Mouse (Mus musculus): ENCODE results near the gene Ccdc105. TPM values are rescaled to one million over a fixed set of nuclear protein-coding genes. Genes with fewer than 3 reads are reported as not detected.
A peak's percentile ranks its signal among the peaks of the same experiment; 100 is the strongest.

Ccdc105 gene
- polyA plus RNA-seq (2012; rRNA removed) = 0.13 TPM in 1 of 2 replicates, not detected in the other

- Histone ChIP-seq H3K4me3 (ENCODE audit: control insufficient read depth, insufficient read depth, low read length) (no peak within 1 kb of the TSS), H3K27ac (ENCODE audit: control insufficient read depth, insufficient read depth, low read length) (no peak within 1 kb of the TSS), H3K27me3 (ENCODE audit: control insufficient read depth, insufficient read depth, low read length) (no peaks in the 10 kb centered on the region; the same call in 1 of the 2 replicates), H3K36me3 (ENCODE audit: control insufficient read depth, insufficient read depth, low read length) (no peaks in the 10 kb centered on the region), H3K4me1 (replicated peaks; ENCODE audit: control insufficient read depth, insufficient read depth, low read length) (no peaks in the 10 kb centered on the region)
- TF ChIP-seq POLR2A (IDR thresholded peaks at IDR 0.05; ENCODE audit: control insufficient read depth, extremely low read depth, insufficient read depth, low read length, poor library complexity) (no peak), CTCF (IDR thresholded peaks at IDR 0.05; ENCODE audit: borderline replicate concordance, control insufficient read depth, extremely low read depth, insufficient read depth, low read length, poor library complexity) (no peak)
- no peak for DNase-seq
- WGBS = 5% methylated on average over 61 of the region's 61 CpGs
These were observed at the start of gene Ccdc105 for GRCm38 (mm10) chr10:78752452-78753191. TSS of gene Ccdc105 (minus strand) at chr10:78753065.

- no peaks in the 10 kb centered on the region for H3K4me1 ChIP-seq (replicated peaks; ENCODE audit: control insufficient read depth, insufficient read depth, low read length)
- H3K27me3 ChIP-seq (ENCODE audit: control insufficient read depth, insufficient read depth, low read length) = no peaks in the 10 kb centered on the region
- DNase-seq = no peak
- H3K27ac ChIP-seq (ENCODE audit: control insufficient read depth, insufficient read depth, low read length) = no peak overlapping the region
- TF ChIP-seq CTCF (IDR thresholded peaks at IDR 0.05; ENCODE audit: borderline replicate concordance, control insufficient read depth, extremely low read depth, insufficient read depth, low read length, poor library complexity) (no peak), POLR2A (IDR thresholded peaks at IDR 0.05; ENCODE audit: control insufficient read depth, extremely low read depth, insufficient read depth, low read length, poor library complexity) (no peak)
- 84% methylated on average over 2 of the region's 2 CpGs for WGBS
- no peaks in the 10 kb centered on the region for H3K36me3 ChIP-seq (ENCODE audit: control insufficient read depth, insufficient read depth, low read length)
- no peak overlapping the region for H3K4me3 ChIP-seq (ENCODE audit: control insufficient read depth, insufficient read depth, low read length)
These were observed 48.6 kb upstream of the Ccdc105 start for GRCm38 (mm10) chr10:78801449-78801848.

- no peak overlapping the region for H3K4me3 ChIP-seq (ENCODE audit: control insufficient read depth, insufficient read depth, low read length)
- TF ChIP-seq POLR2A (IDR thresholded peaks at IDR 0.05; ENCODE audit: control insufficient read depth, extremely low read depth, insufficient read depth, low read length, poor library complexity) = no peak
- no peak for TF ChIP-seq CTCF (IDR thresholded peaks at IDR 0.05; ENCODE audit: borderline replicate concordance, control insufficient read depth, extremely low read depth, insufficient read depth, low read length, poor library complexity)
- DNase-seq = no peak
- WGBS = 41% methylated on average over 1 of the region's 1 CpGs
- no peaks in the 10 kb centered on the region for H3K36me3 ChIP-seq (ENCODE audit: control insufficient read depth, insufficient read depth, low read length)
- H3K4me1 ChIP-seq (replicated peaks; ENCODE audit: control insufficient read depth, insufficient read depth, low read length) = no peaks in the 10 kb centered on the region
- H3K27ac ChIP-seq (ENCODE audit: control insufficient read depth, insufficient read depth, low read length) = no peak overlapping the region
- H3K27me3 ChIP-seq (ENCODE audit: control insufficient read depth, insufficient read depth, low read length) = no peaks in the 10 kb centered on the region
These were observed 37.7 kb upstream of the Ccdc105 start for GRCm38 (mm10) chr10:78790561-78790960.

- no peaks in the 10 kb centered on the region for H3K36me3 ChIP-seq (ENCODE audit: control insufficient read depth, insufficient read depth, low read length)
- 29% methylated on average over 22 of the region's 22 CpGs for WGBS
- H3K27me3 ChIP-seq (ENCODE audit: control insufficient read depth, insufficient read depth, low read length) = no peaks in the 10 kb centered on the region
- H3K4me3 ChIP-seq (ENCODE audit: control insufficient read depth, insufficient read depth, low read length) = no peak overlapping the region
- TF ChIP-seq CTCF (IDR thresholded peaks at IDR 0.05; ENCODE audit: borderline replicate concordance, control insufficient read depth, extremely low read depth, insufficient read depth, low read length, poor library complexity) (no peak), POLR2A (IDR thresholded peaks at IDR 0.05; ENCODE audit: control insufficient read depth, extremely low read depth, insufficient read depth, low read length, poor library complexity) (no peak)
- H3K27ac ChIP-seq (ENCODE audit: control insufficient read depth, insufficient read depth, low read length) = no peak overlapping the region
- peak; percentile 3 for DNase-seq
- H3K4me1 ChIP-seq (replicated peaks; ENCODE audit: control insufficient read depth, insufficient read depth, low read length) = no peaks in the 10 kb centered on the region
These were observed 34.8 kb upstream of the Ccdc105 start for GRCm38 (mm10) chr10:78787566-78788087.

- TF ChIP-seq POLR2A (IDR thresholded peaks at IDR 0.05; ENCODE audit: control insufficient read depth, extremely low read depth, insufficient read depth, low read length, poor library complexity) (no peak), CTCF (IDR thresholded peaks at IDR 0.05; ENCODE audit: borderline replicate concordance, control insufficient read depth, extremely low read depth, insufficient read depth, low read length, poor library complexity) (no peak)
- Histone ChIP-seq H3K27ac (ENCODE audit: control insufficient read depth, insufficient read depth, low read length) (no peak within 1 kb of the TSS), H3K4me3 (ENCODE audit: control insufficient read depth, insufficient read depth, low read length) (peak within 1 kb of the TSS; percentile 19; the same call in 1 of the 2 replicates), H3K27me3 (ENCODE audit: control insufficient read depth, insufficient read depth, low read length) (peaks cover 3% of the 10 kb centered on the region; the same call in 1 of the 2 replicates), H3K36me3 (ENCODE audit: control insufficient read depth, insufficient read depth, low read length) (no peaks in the 10 kb centered on the region), H3K4me1 (replicated peaks; ENCODE audit: control insufficient read depth, insufficient read depth, low read length) (0 out of 2 replicates have a peak, but pooled peaks cover 3% of the 10 kb centered on the region)
- 3% methylated on average over 49 of the region's 54 CpGs for WGBS
- no peak for DNase-seq
These were observed 27.3 kb upstream of the Ccdc105 start, which contains the start of gene Slc1a6 for GRCm38 (mm10) chr10:78779981-78780651. TSS of gene Slc1a6 (plus strand) at chr10:78780496.

GRCm38 (mm10) chr10:78779527-78779926, 26.7 kb upstream of the Ccdc105 start:
- peaks cover 3% of the 10 kb centered on the region; the same call in 1 of the 2 replicates for H3K27me3 ChIP-seq (ENCODE audit: control insufficient read depth, insufficient read depth, low read length)
- no peak overlapping the region for H3K27ac ChIP-seq (ENCODE audit: control insufficient read depth, insufficient read depth, low read length)
- no peak for DNase-seq
- H3K4me1 ChIP-seq (replicated peaks; ENCODE audit: control insufficient read depth, insufficient read depth, low read length) = 0 out of 2 replicates have a peak, but pooled peaks cover 3% of the 10 kb centered on the region
- H3K36me3 ChIP-seq (ENCODE audit: control insufficient read depth, insufficient read depth, low read length) = no peaks in the 10 kb centered on the region
- WGBS = 55% methylated on average over 9 of the region's 9 CpGs
- TF ChIP-seq CTCF (IDR thresholded peaks at IDR 0.05; ENCODE audit: borderline replicate concordance, control insufficient read depth, extremely low read depth, insufficient read depth, low read length, poor library complexity) = no peak
- no peak for TF ChIP-seq POLR2A (IDR thresholded peaks at IDR 0.05; ENCODE audit: control insufficient read depth, extremely low read depth, insufficient read depth, low read length, poor library complexity)
- H3K4me3 ChIP-seq (ENCODE audit: control insufficient read depth, insufficient read depth, low read length) = no peak overlapping the region
